Mouse (Mus musculus): ENCODE measurements around the gene Patl1.

DNA sequence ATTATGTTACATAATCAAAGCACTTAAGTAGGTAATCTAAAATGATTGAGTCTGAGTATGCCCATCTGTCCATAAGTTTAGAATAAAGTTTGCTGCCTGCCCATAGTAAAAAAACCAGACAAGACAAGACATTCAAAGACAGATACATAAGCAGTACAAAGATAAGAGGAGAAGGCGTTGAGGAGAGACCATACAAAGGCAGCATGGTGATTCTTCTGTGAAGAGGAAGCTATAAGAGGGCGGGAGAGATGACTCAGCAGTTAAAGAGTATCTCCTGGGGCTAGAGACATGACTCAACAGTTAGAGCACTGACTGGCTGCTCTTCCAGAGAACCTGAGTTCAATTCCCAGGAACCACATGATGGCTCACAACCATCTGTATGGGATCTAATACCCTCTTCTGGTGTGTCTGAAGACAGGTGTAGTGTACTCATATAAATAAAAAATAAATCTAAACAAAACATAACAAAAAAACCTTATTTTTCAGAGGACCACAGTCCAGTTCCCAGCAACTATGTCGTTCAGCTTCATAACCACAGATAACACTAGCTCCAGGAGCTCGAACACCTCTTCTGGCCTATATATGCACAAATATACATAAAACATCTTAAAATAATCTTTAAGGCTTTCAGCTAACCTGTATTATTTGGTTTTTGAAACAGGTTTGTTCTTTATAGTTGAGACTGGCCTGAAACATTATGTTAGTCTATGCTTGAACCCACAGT lies 16.0 kb downstream of the Patl1 start:
- TF ChIP-seq FLI1 (IDR thresholded peaks at IDR 0.05; ENCODE audit: low read length): no peak
- TF ChIP-seq GATA1 (IDR thresholded peaks at IDR 0.05; ENCODE audit: borderline replicate concordance, low read length): no peak

Measured in megakaryocyte, embryonic 14.5 days (primary cell).